Mouse (Mus musculus) stomach, postnatal 0 days (tissue): ENCODE measurements around the gene Ppm1h. TPM values are rescaled to one million over a fixed set of nuclear protein-coding genes. Genes with fewer than 3 reads are reported as not detected.

ENCODE experiments used
- ATAC-seq: fragments of 200-750 bp; cut with Nextera tagmentation; 2 replicates; pipeline ENCODE4 v1.8.0; 2017; ENCODE audit not compliant: low FRiP score, low TSS enrichment
- DNase-seq: peaks from one replicate; pipeline ENCODE4 v3.0.0-alpha.2; 2016; ENCODE audit warnings: low spot score
- H3K27ac ChIP-seq: fragments of 300-500 bp; sonication (generic); replicated peaks from 2 replicates; pipeline ENCODE4 v1.5.1; 2014; ENCODE audit warnings: mild to moderate bottlenecking, control low read depth
- H3K27me3 ChIP-seq: fragments of 300-500 bp; sonication (generic); 2 replicates; pipeline ENCODE4 v1.6.1; 2014; ENCODE audit warnings: low read length; ENCODE audit not compliant: control insufficient read depth, insufficient read depth
- H3K36me3 ChIP-seq: fragments of 300-500 bp; sonication (generic); 2 replicates; pipeline ENCODE4 v1.6.1; 2014; ENCODE audit warnings: low read length, mixed read lengths; ENCODE audit not compliant: control insufficient read depth, insufficient read depth
- H3K4me1 ChIP-seq: fragments of 300-500 bp; sonication (generic); replicated peaks from 2 replicates; pipeline ENCODE4 v1.6.1; 2014; ENCODE audit warnings: antibody characterized with exemption; ENCODE audit not compliant: control insufficient read depth, insufficient read depth
- H3K4me2 ChIP-seq: fragments of 300-500 bp; sonication (generic); replicated peaks from 2 replicates; pipeline ENCODE4 v1.6.1; 2014; ENCODE audit warnings: low read depth, mild to moderate bottlenecking, control low read depth, moderate library complexity
- H3K4me3 ChIP-seq: fragments of 300-500 bp; sonication (generic); 2 replicates; pipeline ENCODE4 v1.5.1; 2014; ENCODE audit warnings: low read depth, low read length, control low read depth
- H3K9ac ChIP-seq: fragments of 300-500 bp; sonication (generic); 2 replicates; pipeline ENCODE4 v1.6.1; 2014; ENCODE audit warnings: mild to moderate bottlenecking, low read length, control low read depth, mixed read lengths
- H3K9me3 ChIP-seq: fragments of 300-500 bp; sonication (generic); 2 replicates; pipeline ENCODE4 v1.6.1; 2016; ENCODE audit warnings: low read length; ENCODE audit not compliant: control insufficient read depth
- CTCF ChIP-seq: IDR thresholded peaks from 2 replicates; pipeline ENCODE4 v1.5.1; 2016; ENCODE audit warnings: antibody characterized with exemption, low read depth, mild to moderate bottlenecking, moderate library complexity
- EP300 ChIP-seq: optimal IDR thresholded peaks from 2 replicates; pipeline ENCODE3; 2016; ENCODE audit warnings: antibody characterized with exemption
- WGBS: fragments of 180-500 bp; shearing (Covaris S2); extraction: QIAGEN DNeasy Blood & Tissue Kit; methylation state at CpG from one replicate; pipeline ENCODE4 v1.1.7; 2014; 5-methylcytosine and 5-hydroxymethylcytosine counted together
- polyA plus RNA-seq: library from polyadenylated mRNA; unstranded; fragments of >200 nt; fragmentation: Nextera tagmentation; extraction: Ambion mirVana; gene quantifications from 2 replicates; pipeline ENCODE4 v1.2.1, GENCODE M21; 2015

The Ppm1h gene
- polyA plus RNA-seq, 1 experiment from 2014 or later = 7.6 TPM

DNA sequence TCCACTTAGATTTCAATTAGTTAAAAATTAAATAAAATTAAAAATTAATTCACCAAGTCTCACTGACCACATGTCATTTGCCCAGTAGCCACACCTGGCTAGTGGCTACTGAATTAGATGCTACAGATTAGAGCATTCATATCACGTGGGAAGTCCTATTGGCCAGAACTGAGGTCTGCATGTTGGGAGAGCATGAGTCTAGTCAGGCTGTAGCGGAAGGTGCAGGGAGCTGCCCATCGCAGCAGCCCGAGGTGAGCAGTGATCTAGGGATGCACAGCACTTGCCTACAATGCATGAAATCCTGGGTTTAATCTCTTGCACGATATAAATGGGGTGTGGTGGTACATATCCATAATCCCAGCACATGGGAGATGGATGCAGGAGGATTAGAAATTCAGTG is 206.7 kb downstream of the Ppm1h start:
- Histone ChIP-seq H3K27ac (no peak overlapping the region), H3K9ac (peak overlapping the region; percentile 18; the same call in 1 of the 2 replicates), H3K9me3 (no peaks in the 10 kb centered on the region), H3K4me2 (no peak overlapping the region), H3K27me3 (no peaks in the 10 kb centered on the region), H3K4me1 (peaks cover 10% of the 10 kb centered on the region), H3K4me3 (no peak overlapping the region), H3K36me3 (no peaks in the 10 kb centered on the region)
- DNase-seq = no peak
- no peak for ATAC-seq
- WGBS = 78% methylated on average over 5 of the region's 5 CpGs
- TF ChIP-seq EP300 (no peak), CTCF (no peak)

DNA sequence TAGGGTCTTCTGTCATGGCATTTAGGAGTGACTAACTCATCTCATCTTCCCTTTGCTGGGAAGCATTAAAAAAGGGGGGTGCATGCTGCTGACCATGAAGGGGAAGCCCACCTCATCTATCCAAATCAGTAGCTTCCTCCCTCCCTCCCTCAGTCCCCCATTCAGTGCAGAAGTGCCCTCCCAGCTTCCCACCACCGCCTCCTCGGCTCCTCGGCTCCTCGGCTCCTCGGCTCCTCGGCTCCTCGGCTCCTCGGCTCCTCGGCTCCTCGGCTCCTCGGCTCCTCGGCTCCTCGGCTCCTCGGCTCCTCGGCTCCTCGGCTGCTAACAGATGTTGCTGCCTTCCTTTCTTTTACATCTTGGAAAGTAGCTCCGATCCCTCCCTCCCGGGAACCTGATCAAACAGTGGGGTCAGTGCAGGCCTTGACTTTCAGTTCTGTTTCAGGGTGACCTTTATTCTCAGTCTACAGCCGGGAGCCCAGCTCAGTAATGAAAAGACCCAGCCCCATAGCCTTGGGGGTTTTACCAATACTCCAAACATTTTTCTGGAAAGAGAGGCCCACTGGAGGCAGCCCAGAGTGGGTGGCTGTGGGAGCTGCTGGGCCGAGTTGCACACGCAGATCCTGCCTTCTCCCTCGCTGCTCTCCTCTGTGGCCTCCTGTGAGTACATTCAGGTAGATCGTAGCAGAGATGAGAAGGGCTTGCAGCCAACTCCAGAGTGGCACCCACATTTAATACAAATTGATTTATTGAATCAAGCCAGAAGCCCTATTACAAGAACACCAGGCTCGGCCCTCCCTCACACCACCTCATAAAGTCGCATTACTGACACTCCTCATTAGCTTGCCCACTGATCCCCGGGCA is 207.7 kb downstream of the Ppm1h start:
- peak; percentile 51 for DNase-seq
- no peak for TF ChIP-seq EP300
- TF ChIP-seq CTCF = no peak
- H3K4me2 ChIP-seq = peak overlapping the region; percentile 43
- WGBS = 9% methylated on average over 22 of the region's 26 CpGs
- peak overlapping the region; percentile 47 for H3K9ac ChIP-seq
- H3K4me1 ChIP-seq = peaks cover 10% of the 10 kb centered on the region
- no peaks in the 10 kb centered on the region for H3K36me3 ChIP-seq
- no peak overlapping the region for H3K4me3 ChIP-seq
- H3K27me3 ChIP-seq = no peaks in the 10 kb centered on the region
- peak; percentile 59 for ATAC-seq
- peak overlapping the region; percentile 88 for H3K27ac ChIP-seq
- H3K9me3 ChIP-seq = no peaks in the 10 kb centered on the region

DNA sequence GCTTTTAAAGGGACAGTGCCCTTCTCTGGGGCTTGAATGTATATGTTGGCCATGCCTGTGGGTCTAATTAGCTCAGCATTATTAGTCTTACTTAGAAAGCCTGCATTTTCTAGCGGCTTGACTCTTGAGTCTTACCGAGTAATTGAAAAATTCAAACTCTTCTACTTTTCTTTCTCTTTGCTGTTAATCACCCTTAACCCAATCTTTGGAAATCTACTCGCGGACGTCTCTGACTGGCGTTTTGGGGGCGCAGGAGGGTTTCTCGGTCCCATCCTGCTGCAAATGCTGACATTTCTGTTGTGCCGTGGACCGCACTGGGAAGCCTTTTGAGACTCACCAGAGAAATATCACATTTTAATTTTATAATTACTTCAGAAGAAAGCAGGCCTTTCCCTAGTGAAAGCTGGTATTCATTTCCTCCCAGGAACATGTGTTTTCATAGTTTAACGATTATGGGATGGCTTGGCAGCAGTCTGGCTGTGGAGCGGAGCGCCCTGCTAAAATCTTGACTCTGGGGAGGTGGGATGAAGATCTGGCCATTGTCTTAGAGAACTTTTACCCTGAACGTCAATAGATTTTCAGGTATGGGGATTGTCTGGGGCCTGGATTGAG is 208.5 kb downstream of the Ppm1h start:
- peak overlapping the region; percentile 88 for H3K27ac ChIP-seq
- 48% methylated on average over 14 of the region's 14 CpGs for WGBS
- H3K9ac ChIP-seq = peak overlapping the region; percentile 48
- DNase-seq (no peak), ATAC-seq (no peak)
- H3K4me2 ChIP-seq = peak overlapping the region; percentile 43; the same call in 1 of the 2 replicates
- no peak overlapping the region for H3K4me3 ChIP-seq
- no peaks in the 10 kb centered on the region for H3K9me3 ChIP-seq
- peaks cover 10% of the 10 kb centered on the region for H3K4me1 ChIP-seq
- no peaks in the 10 kb centered on the region for H3K36me3 ChIP-seq
- H3K27me3 ChIP-seq = no peaks in the 10 kb centered on the region
- TF ChIP-seq CTCF (no peak), EP300 (no peak)

DNA sequence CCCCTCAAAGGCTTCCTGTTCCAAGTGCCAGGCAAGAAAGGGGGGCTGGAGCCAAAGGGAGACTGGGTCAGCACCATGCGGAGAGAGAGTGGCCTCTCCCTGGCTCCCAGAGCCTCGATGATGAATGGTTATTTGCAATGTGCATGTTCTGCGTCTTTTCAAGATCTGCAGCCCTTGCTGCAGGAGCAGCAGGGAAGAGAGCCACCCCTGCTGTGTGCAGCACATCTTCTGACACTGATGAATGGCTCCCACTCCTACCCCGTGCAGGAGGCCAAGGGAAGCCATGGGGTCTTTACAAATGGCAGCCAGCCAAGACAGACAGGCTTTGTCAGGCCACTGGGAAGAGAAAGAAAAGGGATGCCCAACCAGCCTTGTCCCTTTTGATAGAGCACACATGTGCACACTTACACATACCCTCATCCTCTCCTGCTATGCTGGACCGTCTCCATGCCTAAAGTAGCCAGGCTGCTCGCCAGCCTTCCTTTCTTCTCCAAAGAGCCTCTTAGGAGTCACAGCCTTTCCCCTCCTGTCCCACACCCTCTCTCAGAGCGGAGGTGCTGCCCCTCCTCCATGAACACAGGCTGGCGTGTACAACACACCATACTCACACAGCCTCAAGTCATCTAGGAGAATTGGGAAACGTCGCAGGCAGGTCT is 209.1 kb downstream of the Ppm1h start:
- Histone ChIP-seq H3K4me2 (no peak overlapping the region), H3K4me1 (peaks cover 10% of the 10 kb centered on the region), H3K4me3 (no peak overlapping the region), H3K9ac (peak overlapping the region; percentile 48), H3K9me3 (no peaks in the 10 kb centered on the region), H3K36me3 (no peaks in the 10 kb centered on the region), H3K27ac (peak overlapping the region; percentile 88), H3K27me3 (no peaks in the 10 kb centered on the region)
- ATAC-seq = peak; percentile 33; the same call in 1 of the 2 replicates
- 34% methylated on average over 10 of the region's 10 CpGs for WGBS
- TF ChIP-seq CTCF (no peak), EP300 (no peak)
- DNase-seq = no peak

DNA sequence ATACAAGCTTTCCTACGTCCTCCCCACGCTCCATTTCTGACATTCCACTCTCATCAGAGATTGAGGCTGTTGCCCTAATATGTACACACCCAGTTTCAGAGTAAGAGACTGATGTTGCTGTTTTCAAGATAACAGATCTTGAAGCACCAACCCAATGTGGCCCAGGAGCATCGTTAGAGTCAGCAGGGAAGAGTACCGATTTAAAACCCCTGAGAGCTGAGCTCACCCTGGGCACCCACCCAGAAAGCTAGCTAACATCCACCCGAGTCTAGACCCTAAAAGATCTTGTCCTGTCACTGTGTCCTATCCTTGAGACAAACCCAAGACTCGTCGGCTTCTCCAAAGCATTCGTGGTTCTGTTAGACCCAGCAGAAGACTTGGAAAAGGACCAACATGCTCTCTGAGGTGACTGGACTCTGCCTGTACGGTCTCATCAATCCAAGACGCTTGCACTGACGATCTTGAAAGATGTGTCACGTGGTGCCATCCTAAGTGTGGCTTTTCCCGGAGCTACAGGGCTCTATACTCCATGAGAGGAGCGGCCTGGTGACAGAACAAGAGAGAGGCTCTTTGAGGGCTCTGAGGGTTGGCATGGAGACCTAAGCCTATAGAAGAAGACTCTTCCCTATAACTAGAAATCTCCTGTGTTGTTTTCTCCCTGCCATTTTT is 212.3 kb downstream of the Ppm1h start:
- H3K4me1 ChIP-seq = peaks cover 11% of the 10 kb centered on the region
- ATAC-seq = no peak

More for the DNA sequence above, 212.3 kb downstream of the Ppm1h start:
- Histone ChIP-seq H3K27me3 (no peaks in the 10 kb centered on the region), H3K4me2 (no peak overlapping the region), H3K9me3 (no peaks in the 10 kb centered on the region), H3K9ac (no peak overlapping the region), H3K4me3 (no peak overlapping the region), H3K36me3 (no peaks in the 10 kb centered on the region), H3K27ac (no peak overlapping the region; the same call in 1 of the 2 replicates)
- TF ChIP-seq EP300 (no peak), CTCF (no peak)
- DNase-seq = no peak
- 79% methylated on average over 14 of the region's 14 CpGs for WGBS
